Mouse (Mus musculus): Measurements from ENCODE around the gene Tardbp. TPM values are rescaled to one million over a fixed set of nuclear protein-coding genes. Genes with fewer than 3 reads are reported as not detected.

Tardbp gene
- total and polyA plus RNA-seq, 3 experiments, result 70.5 to 119 (median 116) TPM

GRCm38 (mm10) chr4:148664021-148664420, 37.2 kb upstream of the Tardbp start:
- Histone ChIP-seq H3K4me1 (ENCODE audit: control insufficient read depth, insufficient read depth, low read length) (peaks cover 2% of the 10 kb centered on the region; the same call in 1 of the 2 replicates), H3K36me3 (ENCODE audit: control insufficient read depth, insufficient read depth, low read length) (no peaks in the 10 kb centered on the region), H3K4me3 (no peak overlapping the region), H3K9ac (ENCODE audit: low read depth, low read length) (no peak overlapping the region), H3K27me3 (ENCODE audit: control insufficient read depth, insufficient read depth, low read length) (no peaks in the 10 kb centered on the region), H3K79me2 (replicated peaks; ENCODE audit: control insufficient read depth, insufficient read depth, low read length) (no peaks in the 10 kb centered on the region), H3K27ac (no peak overlapping the region)
- no peak for TF ChIP-seq CTCF (IDR thresholded peaks at IDR 0.05)
- no peak for TF ChIP-seq EP300 (IDR thresholded peaks at IDR 0.05; ENCODE audit: insufficient read depth, low read depth, low read length)
- TF ChIP-seq POLR2A (IDR thresholded peaks at IDR 0.05; ENCODE audit: insufficient read depth, low read depth, low read length), result no peak
- no peak for DNase-seq
- WGBS, result 74% methylated on average over 6 of the region's 6 CpGs
- intact Hi-C loops (cut with DNase I), result no loop called here

- intact Hi-C loops (cut with DNase I), result no loop called here
- no peak overlapping the region for H3K4me3 ChIP-seq
- H3K27me3 ChIP-seq (ENCODE audit: control insufficient read depth, insufficient read depth, low read length), result no peaks in the 10 kb centered on the region
- no peak overlapping the region for H3K9ac ChIP-seq (ENCODE audit: low read depth, low read length)
- no peak overlapping the region for H3K27ac ChIP-seq
- peaks cover under 1% of the 10 kb centered on the region; the same call in 1 of the 2 replicates for H3K4me1 ChIP-seq (ENCODE audit: control insufficient read depth, insufficient read depth, low read length)
- no peak for TF ChIP-seq EP300 (IDR thresholded peaks at IDR 0.05; ENCODE audit: insufficient read depth, low read depth, low read length)
- TF ChIP-seq CTCF (IDR thresholded peaks at IDR 0.05), result no peak
- no peak for TF ChIP-seq POLR2A (IDR thresholded peaks at IDR 0.05; ENCODE audit: insufficient read depth, low read depth, low read length)
- no peaks in the 10 kb centered on the region for H3K36me3 ChIP-seq (ENCODE audit: control insufficient read depth, insufficient read depth, low read length)
- H3K79me2 ChIP-seq (replicated peaks; ENCODE audit: control insufficient read depth, insufficient read depth, low read length), result no peaks in the 10 kb centered on the region
- DNase-seq, result no peak
- WGBS, result 71% methylated on average over 7 of the region's 7 CpGs
Measured at GRCm38 (mm10) chr4:148663326-148663725, 36.5 kb upstream of the Tardbp start.

GRCm38 (mm10) chr4:148662168-148662965, 35.5 kb upstream of the Tardbp start:
- Histone ChIP-seq H3K9ac (ENCODE audit: low read depth, low read length) (no peak overlapping the region), H3K4me3 (no peak overlapping the region), H3K4me1 (ENCODE audit: control insufficient read depth, insufficient read depth, low read length) (no peaks in the 10 kb centered on the region), H3K27ac (no peak overlapping the region), H3K79me2 (replicated peaks; ENCODE audit: control insufficient read depth, insufficient read depth, low read length) (no peaks in the 10 kb centered on the region), H3K27me3 (ENCODE audit: control insufficient read depth, insufficient read depth, low read length) (no peaks in the 10 kb centered on the region), H3K36me3 (ENCODE audit: control insufficient read depth, insufficient read depth, low read length) (no peaks in the 10 kb centered on the region)
- 26% methylated on average over 21 of the region's 21 CpGs for WGBS
- TF ChIP-seq POLR2A (IDR thresholded peaks at IDR 0.05; ENCODE audit: insufficient read depth, low read depth, low read length) (no peak), CTCF (IDR thresholded peaks at IDR 0.05) (peak; percentile 93)
- peak; percentile 66 to 80 for DNase-seq
- intact Hi-C loops (cut with DNase I), result no loop called here

GRCm38 (mm10) chr4:148660174-148660573, 33.4 kb upstream of the Tardbp start:
- TF ChIP-seq CTCF (IDR thresholded peaks at IDR 0.05) (no peak), POLR2A (IDR thresholded peaks at IDR 0.05; ENCODE audit: insufficient read depth, low read depth, low read length) (no peak), EP300 (IDR thresholded peaks at IDR 0.05; ENCODE audit: insufficient read depth, low read depth, low read length) (no peak)
- Histone ChIP-seq H3K9ac (ENCODE audit: low read depth, low read length) (no peak overlapping the region), H3K79me2 (replicated peaks; ENCODE audit: control insufficient read depth, insufficient read depth, low read length) (no peaks in the 10 kb centered on the region), H3K36me3 (ENCODE audit: control insufficient read depth, insufficient read depth, low read length) (no peaks in the 10 kb centered on the region), H3K27ac (no peak overlapping the region), H3K27me3 (ENCODE audit: control insufficient read depth, insufficient read depth, low read length) (no peaks in the 10 kb centered on the region; the same call in 1 of the 2 replicates), H3K4me1 (ENCODE audit: control insufficient read depth, insufficient read depth, low read length) (no peaks in the 10 kb centered on the region), H3K4me3 (no peak overlapping the region)
- WGBS, result 62% methylated on average over 3 of the region's 3 CpGs
- DNase-seq, result no peak
- intact Hi-C loops (cut with DNase I), result no loop called here

GRCm38 (mm10) chr4:148657776-148658175, 31.0 kb upstream of the Tardbp start:
- TF ChIP-seq POLR2A (IDR thresholded peaks at IDR 0.05; ENCODE audit: insufficient read depth, low read depth, low read length) (no peak), EP300 (IDR thresholded peaks at IDR 0.05; ENCODE audit: insufficient read depth, low read depth, low read length) (no peak), CTCF (IDR thresholded peaks at IDR 0.05) (no peak)
- H3K27me3 ChIP-seq (ENCODE audit: control insufficient read depth, insufficient read depth, low read length), result no peaks in the 10 kb centered on the region; the same call in 1 of the 2 replicates
- H3K9ac ChIP-seq (ENCODE audit: low read depth, low read length), result no peak overlapping the region
- 79% methylated on average over 13 of the region's 13 CpGs for WGBS
- intact Hi-C loops (cut with DNase I), result no loop called here
- no peak overlapping the region for H3K27ac ChIP-seq
- H3K4me3 ChIP-seq, result no peak overlapping the region
- H3K79me2 ChIP-seq (replicated peaks; ENCODE audit: control insufficient read depth, insufficient read depth, low read length), result no peaks in the 10 kb centered on the region
- no peaks in the 10 kb centered on the region for H3K4me1 ChIP-seq (ENCODE audit: control insufficient read depth, insufficient read depth, low read length)
- H3K36me3 ChIP-seq (ENCODE audit: control insufficient read depth, insufficient read depth, low read length), result no peaks in the 10 kb centered on the region
- DNase-seq, result no peak

GRCm38 (mm10) chr4:148656691-148657258, 30.0 kb upstream of the Tardbp start:
- Histone ChIP-seq H3K4me3 (no peak overlapping the region), H3K79me2 (replicated peaks; ENCODE audit: control insufficient read depth, insufficient read depth, low read length) (no peaks in the 10 kb centered on the region), H3K27me3 (ENCODE audit: control insufficient read depth, insufficient read depth, low read length) (no peaks in the 10 kb centered on the region; the same call in 1 of the 2 replicates), H3K9ac (ENCODE audit: low read depth, low read length) (no peak overlapping the region), H3K36me3 (ENCODE audit: control insufficient read depth, insufficient read depth, low read length) (no peaks in the 10 kb centered on the region), H3K27ac (no peak overlapping the region), H3K4me1 (ENCODE audit: control insufficient read depth, insufficient read depth, low read length) (no peaks in the 10 kb centered on the region)
- intact Hi-C loops (cut with DNase I), result no loop called here
- 52% methylated on average over 15 of the region's 15 CpGs for WGBS
- DNase-seq, result no peak
- TF ChIP-seq CTCF (IDR thresholded peaks at IDR 0.05) (no peak), POLR2A (IDR thresholded peaks at IDR 0.05; ENCODE audit: insufficient read depth, low read depth, low read length) (no peak), EP300 (IDR thresholded peaks at IDR 0.05; ENCODE audit: insufficient read depth, low read depth, low read length) (no peak)
